Mouse (Mus musculus) ES-E14 (cell line): ENCODE measurements at regions not wholly inside any gene's neighbourhood (a gene's known extent, or its start where the extent isn't known, plus 50 kb on each side); places are given as distances from the start of the nearest gene placed in this dataset.
A peak's percentile ranks its signal among the peaks of the same experiment; 100 is the strongest.

Source experiments
- DNase-seq: peaks from one replicate; pipeline ENCODE4 v3.0.0-alpha.2; 2013; ENCODE audit warnings: low read depth, low spot score
- H3K27ac ChIP-seq: 2 replicates; pipeline ENCODE4 v1.5.1; 2012; ENCODE audit warnings: low read depth, mild to moderate bottlenecking, low read length, moderate library complexity, mixed read lengths; ENCODE audit not compliant: poor library complexity, insufficient read depth, severe bottlenecking
- H3K36me3 ChIP-seq: 2 replicates; pipeline ENCODE4 v1.6.1; 2012; ENCODE audit warnings: mild to moderate bottlenecking, low read length, moderate library complexity, mixed read lengths; ENCODE audit not compliant: control insufficient read depth, poor library complexity, insufficient read depth, severe bottlenecking
- H3K4me1 ChIP-seq, 2 experiments: fragments of 150-350 bp in 1 of 2; sonication (generic) in 1 of 2; 2 replicates each; pipeline ENCODE4 v1.6.1; 2012; ENCODE audit warnings: low read length in 2 of 2, mild to moderate bottlenecking in 1 of 2, mixed read lengths in 1 of 2; ENCODE audit not compliant: control insufficient read depth in 2 of 2, insufficient read depth in 2 of 2, poor library complexity in 1 of 2
- H3K4me3 ChIP-seq, 2 experiments: fragments of 150-350 bp in 1 of 2; sonication (generic) in 1 of 2; 2 replicates each; pipeline ENCODE4 v1.5.1; 2012; ENCODE audit warnings: low read length in 2 of 2, low read depth in 1 of 2, mild to moderate bottlenecking in 1 of 2, mixed read lengths in 1 of 2; ENCODE audit not compliant: insufficient read depth in 1 of 2, poor library complexity in 1 of 2, severe bottlenecking in 1 of 2
- H3K9ac ChIP-seq: 2 replicates; pipeline ENCODE4 v1.6.1; 2012; ENCODE audit warnings: low read depth, mild to moderate bottlenecking, low read length, mixed read lengths; ENCODE audit not compliant: poor library complexity, insufficient read depth, severe bottlenecking
- H3K9me3 ChIP-seq: fragments of 150-350 bp; sonication (generic); 2 replicates; pipeline ENCODE4 v1.6.1; 2012; ENCODE audit warnings: low read depth, mild to moderate bottlenecking, low read length; ENCODE audit not compliant: control insufficient read depth, insufficient read depth
- CHD2 ChIP-seq: IDR thresholded peaks from 2 replicates; pipeline ENCODE4 v1.6.1; 2014; ENCODE audit warnings: mild to moderate bottlenecking, low read depth, low read length, inconsistent platforms
- HCFC1 ChIP-seq: IDR thresholded peaks from 2 replicates; pipeline ENCODE4 v1.6.1; 2012; ENCODE audit warnings: low read length, inconsistent platforms, borderline replicate concordance; ENCODE audit not compliant: insufficient read depth
- MAFK ChIP-seq: IDR thresholded peaks from 2 replicates; pipeline ENCODE4 v1.6.1; 2014; ENCODE audit warnings: mild to moderate bottlenecking, low read depth, low read length, inconsistent platforms; ENCODE audit not compliant: insufficient read depth
- ZC3H11A ChIP-seq: IDR thresholded peaks from 2 replicates; pipeline ENCODE4 v1.6.1; 2012; ENCODE audit warnings: low read depth, mild to moderate bottlenecking, inconsistent platforms, low read length, borderline replicate concordance
- ZNF384 ChIP-seq: IDR thresholded peaks from 2 replicates; pipeline ENCODE4 v1.6.1; 2012; ENCODE audit warnings: low read depth, low read length, inconsistent platforms
- in situ Hi-C, 2 experiments: fragments of 600-800 bp; cut with MboI; formaldehyde crosslinking; loops; one replicate each; pipeline ENCODE4 v1.15.1; 2025; ENCODE audit warnings: low sequenced_read_pairs in 2 of 2, inconsistent platforms in 1 of 2; ENCODE audit not compliant: unreplicated experiment in 2 of 2

- DNase-seq = no peak
- Histone ChIP-seq H3K4me1 (no peaks in the 10 kb centered on the region), H3K9ac (no peak overlapping the region), H3K9me3 (no peaks in the 10 kb centered on the region), H3K4me3 (no peak overlapping the region), H3K36me3 (no peaks in the 10 kb centered on the region), H3K27ac (no peak overlapping the region)
- in situ Hi-C loops = no loop called here
- TF ChIP-seq CHD2 (no peak), HCFC1 (no peak), ZC3H11A (no peak), MAFK (no peak), ZNF384 (no peak)
Observed at GRCm38 (mm10) chr3:129472008-129472407, 60.1 kb upstream of the Elovl6 start.

- Histone ChIP-seq H3K4me1 (no peaks in the 10 kb centered on the region), H3K27ac (no peak overlapping the region; the same call in 1 of the 2 replicates), H3K9ac (peak overlapping the region; percentile 49; the same call in 1 of the 2 replicates), H3K36me3 (no peaks in the 10 kb centered on the region), H3K9me3 (no peaks in the 10 kb centered on the region), H3K4me3 (peak overlapping the region; percentile 48 to 75)
- TF ChIP-seq ZNF384 (no peak; the same call in 1 of the 2 replicates), ZC3H11A (no peak), CHD2 (no peak), MAFK (no peak), HCFC1 (no peak)
- in situ Hi-C loops = no loop called here
- DNase-seq = peak; percentile 22
Observed at GRCm38 (mm10) chr3:129474451-129474850, 57.7 kb upstream of the Elovl6 start.

GRCm38 (mm10) chr3:129476250-129476649 is 55.9 kb upstream of the Elovl6 start:
- in situ Hi-C loops = no loop called here
- DNase-seq = no peak
- no peak overlapping the region for H3K9ac ChIP-seq
- TF ChIP-seq ZNF384 = no peak
- TF ChIP-seq MAFK = no peak
- TF ChIP-seq CHD2 = no peak
- TF ChIP-seq HCFC1 = no peak
- TF ChIP-seq ZC3H11A = no peak
- H3K36me3 ChIP-seq = no peaks in the 10 kb centered on the region
- no peak overlapping the region for H3K4me3 ChIP-seq
- no peaks in the 10 kb centered on the region for H3K9me3 ChIP-seq
- no peak overlapping the region for H3K27ac ChIP-seq
- no peaks in the 10 kb centered on the region for H3K4me1 ChIP-seq

GRCm38 (mm10) chr3:129478093-129478492 is 54.1 kb upstream of the Elovl6 start:
- Histone ChIP-seq H3K4me3 (no peak overlapping the region), H3K36me3 (no peaks in the 10 kb centered on the region), H3K4me1 (no peaks in the 10 kb centered on the region), H3K9ac (no peak overlapping the region), H3K27ac (no peak overlapping the region), H3K9me3 (no peaks in the 10 kb centered on the region)
- in situ Hi-C loops = no loop called here
- no peak for DNase-seq
- no peak for TF ChIP-seq MAFK
- TF ChIP-seq ZC3H11A = no peak
- TF ChIP-seq ZNF384 = no peak
- TF ChIP-seq CHD2 = no peak
- TF ChIP-seq HCFC1 = no peak

GRCm38 (mm10) chr3:129481293-129481692 is 50.9 kb upstream of the Elovl6 start:
- Histone ChIP-seq H3K36me3 (no peaks in the 10 kb centered on the region), H3K4me3 (no peak overlapping the region), H3K4me1 (no peaks in the 10 kb centered on the region), H3K9me3 (no peaks in the 10 kb centered on the region), H3K27ac (no peak overlapping the region), H3K9ac (no peak overlapping the region)
- DNase-seq = no peak
- in situ Hi-C loops = no loop called here
- TF ChIP-seq CHD2 (no peak), ZC3H11A (no peak), HCFC1 (no peak), MAFK (no peak), ZNF384 (no peak)
